Mouse (Mus musculus) bone marrow macrophage, adult 2 months (primary cell): ENCODE results near the gene Hapln2.

Experiments used
- CTCF ChIP-seq: IDR thresholded peaks from 2 replicates; pipeline ENCODE4 v1.5.1; 2012; ENCODE audit warnings: low read depth, mild to moderate bottlenecking, low read length, moderate library complexity
- POLR2A ChIP-seq: IDR thresholded peaks from 2 replicates; pipeline ENCODE4 v1.6.1; 2012; ENCODE audit warnings: mild to moderate bottlenecking, low read depth, low read length, borderline replicate concordance

DNA sequence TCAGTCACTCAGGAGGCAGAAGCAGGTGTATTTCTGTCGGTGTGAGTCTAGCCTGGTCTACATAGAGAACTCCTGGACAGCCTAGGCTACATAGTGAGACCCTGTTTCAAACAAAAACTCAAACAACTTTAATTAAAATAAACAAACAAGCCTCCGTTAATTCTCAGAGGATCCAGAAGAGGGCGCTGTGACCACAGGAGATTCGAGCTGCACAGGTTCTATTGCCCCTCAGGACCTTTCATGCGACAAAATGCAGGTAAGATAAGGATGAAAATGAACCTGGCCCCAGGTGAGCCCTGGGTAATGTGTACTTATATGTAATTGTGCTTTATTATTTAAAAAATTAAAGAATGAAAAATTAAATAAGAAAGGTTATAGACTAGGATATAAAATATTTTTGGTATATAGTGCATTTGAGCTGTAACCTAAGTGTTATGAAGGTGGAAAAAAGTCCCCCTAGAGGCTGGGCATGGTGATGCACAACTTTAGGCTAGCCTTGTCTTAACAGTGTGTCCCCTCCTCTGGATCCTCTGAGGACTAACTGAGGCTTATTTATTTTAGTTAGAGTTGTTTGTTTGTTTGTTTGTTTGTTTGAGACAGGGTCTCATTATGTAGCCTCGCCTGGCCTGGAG is 16.6 kb downstream of the Hapln2 start:
- TF ChIP-seq POLR2A (no peak), CTCF (peak; percentile 71)
